Mouse (Mus musculus): Measurements from ENCODE around the gene B3gnt7.

The B3gnt7 gene

GRCm38 (mm10) chr1:86302532-86302931 lies at the start of gene B3gnt7:
B3gnt7 (plus strand) TSS chr1:86302832.
- no peak for DNase-seq

- DNase-seq = no peak
These were observed 49.2 kb upstream of the B3gnt7 start for GRCm38 (mm10) chr1:86253410-86253809.

GRCm38 (mm10) chr1:86256311-86256710 lies 46.3 kb upstream of the B3gnt7 start:
- no peak for DNase-seq

GRCm38 (mm10) chr1:86257228-86257627 lies 45.4 kb upstream of the B3gnt7 start:
- no peak for DNase-seq

DNA sequence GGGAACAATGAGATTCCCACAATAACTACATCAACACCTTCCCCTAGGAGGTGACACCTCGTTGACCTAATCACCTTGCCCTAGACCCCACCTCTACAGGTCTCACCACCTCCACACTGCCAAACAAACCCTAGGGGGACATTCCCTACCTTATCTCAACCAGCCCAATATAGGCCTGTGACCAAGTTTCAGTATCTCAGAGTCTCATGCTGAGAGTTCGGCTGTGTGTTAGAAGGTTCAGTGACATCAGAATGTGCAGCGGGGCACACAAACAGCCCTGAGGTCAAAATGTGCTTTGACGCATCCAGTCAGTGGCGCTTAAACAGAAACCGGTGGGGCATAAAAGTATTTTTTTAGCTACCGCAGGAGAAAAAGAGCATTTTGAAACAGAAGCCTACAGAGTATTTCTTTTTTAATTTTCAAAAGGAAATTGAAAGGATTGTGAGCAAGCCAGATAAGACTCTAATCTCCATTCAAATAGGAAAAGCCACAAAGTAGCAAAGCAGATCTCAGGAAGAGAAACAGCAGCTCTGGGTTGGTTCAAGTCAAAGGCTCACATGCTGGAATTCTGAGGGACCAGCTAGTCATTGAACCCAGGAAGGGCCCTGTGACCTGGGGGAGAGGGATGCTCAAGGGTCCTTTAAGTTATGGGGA lies 44.3 kb upstream of the B3gnt7 start:
- no peak for DNase-seq

- no peak for DNase-seq
These were observed 38.9 kb upstream of the B3gnt7 start for GRCm38 (mm10) chr1:86263564-86264339.

DNA sequence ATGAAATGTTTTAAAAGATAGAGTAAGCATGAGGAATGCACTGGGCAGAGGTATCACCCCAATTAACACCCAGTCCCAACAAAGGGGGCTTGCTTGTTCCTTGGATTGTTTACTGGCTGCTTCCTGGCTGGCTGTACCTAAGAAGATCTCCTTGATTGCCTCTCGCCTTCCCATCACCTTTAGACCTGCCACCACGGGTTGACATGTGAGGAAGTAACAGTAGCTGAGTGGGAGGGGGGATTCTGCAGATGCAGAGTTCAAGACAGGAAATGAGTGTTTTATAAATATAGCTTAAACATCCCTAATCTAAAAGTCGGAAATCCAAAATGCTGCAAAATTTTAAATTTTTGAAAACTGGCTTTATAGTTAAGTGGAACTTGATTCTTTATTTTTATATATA lies 37.6 kb upstream of the B3gnt7 start:
- no peak for DNase-seq

DNA sequence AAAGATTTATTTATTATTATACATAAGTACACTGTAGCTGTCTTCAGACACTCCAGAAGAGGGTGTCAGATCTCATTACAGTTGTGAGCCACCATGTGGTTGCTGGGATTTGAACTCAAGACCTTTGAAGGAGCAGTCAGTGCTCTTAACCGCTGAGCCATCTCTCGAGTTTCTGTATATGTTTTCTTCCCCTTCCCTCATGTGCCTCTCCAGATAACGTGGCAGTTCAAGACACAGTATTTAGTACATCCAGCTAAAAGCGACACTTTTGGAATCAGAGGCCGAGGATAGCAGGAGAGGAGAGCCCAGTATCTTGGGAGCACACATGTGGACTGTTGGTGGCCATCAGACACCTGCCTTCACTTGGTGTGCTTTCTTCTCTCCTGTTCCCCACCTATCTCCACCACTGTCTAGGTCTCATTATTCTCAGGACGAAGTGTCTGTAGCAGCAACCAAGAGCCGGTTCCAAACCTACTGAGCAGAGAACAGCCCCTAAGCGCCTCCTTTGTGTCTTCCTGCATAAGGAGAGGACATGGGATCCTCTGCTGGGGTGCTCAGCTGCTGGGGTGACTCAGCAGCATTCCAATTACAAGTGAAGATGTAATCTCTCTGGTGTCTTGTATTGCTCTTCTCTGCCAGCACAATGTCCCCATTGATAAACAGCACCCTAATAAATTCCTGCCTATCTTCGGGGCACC lies 34.0 kb upstream of the B3gnt7 start:
- DNase-seq = no peak

GRCm38 (mm10) chr1:86269190-86269508 lies 33.5 kb upstream of the B3gnt7 start:
- DNase-seq = no peak

- no peak for DNase-seq
These were observed 30.9 kb upstream of the B3gnt7 start for GRCm38 (mm10) chr1:86271707-86272106.

GRCm38 (mm10) chr1:86277055-86277454 lies 25.6 kb upstream of the B3gnt7 start:
- no peak for DNase-seq

DNA sequence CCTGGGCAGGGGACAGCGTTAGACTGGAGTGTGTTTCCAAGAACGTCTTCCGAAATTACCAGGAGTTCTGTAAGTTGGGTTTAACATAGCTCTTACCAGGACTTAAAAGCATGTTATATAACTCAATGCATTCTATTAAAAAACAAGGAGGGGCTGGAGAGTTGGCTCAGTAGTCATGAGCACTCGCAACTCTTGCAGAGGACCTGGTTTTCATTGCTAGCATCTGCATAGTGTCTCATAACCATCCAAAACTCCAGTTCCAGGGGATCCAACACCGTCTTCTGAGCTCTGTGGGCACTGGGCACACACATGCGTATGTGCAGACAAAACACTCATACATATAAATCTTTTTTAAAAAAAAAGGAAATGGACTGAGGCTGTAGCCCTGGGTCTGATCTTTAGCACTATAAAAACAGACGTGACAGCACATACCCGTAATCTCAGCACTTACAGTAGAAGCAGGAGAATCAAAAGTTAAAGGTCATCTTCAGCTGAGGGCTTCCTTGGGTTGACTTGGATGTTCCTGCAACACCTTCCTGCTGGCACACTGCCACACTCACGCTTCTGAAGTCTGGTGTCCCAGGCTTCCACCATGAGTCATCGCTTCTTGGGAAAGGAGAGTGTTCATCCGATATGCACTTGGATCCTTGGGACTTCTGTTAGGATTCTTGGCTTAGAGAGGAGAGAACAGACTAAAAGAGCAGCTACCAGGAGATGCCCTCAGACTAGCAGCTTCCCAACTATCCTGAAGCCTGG lies 20.7 kb upstream of the B3gnt7 start:
- DNase-seq = peak; percentile 71

DNA sequence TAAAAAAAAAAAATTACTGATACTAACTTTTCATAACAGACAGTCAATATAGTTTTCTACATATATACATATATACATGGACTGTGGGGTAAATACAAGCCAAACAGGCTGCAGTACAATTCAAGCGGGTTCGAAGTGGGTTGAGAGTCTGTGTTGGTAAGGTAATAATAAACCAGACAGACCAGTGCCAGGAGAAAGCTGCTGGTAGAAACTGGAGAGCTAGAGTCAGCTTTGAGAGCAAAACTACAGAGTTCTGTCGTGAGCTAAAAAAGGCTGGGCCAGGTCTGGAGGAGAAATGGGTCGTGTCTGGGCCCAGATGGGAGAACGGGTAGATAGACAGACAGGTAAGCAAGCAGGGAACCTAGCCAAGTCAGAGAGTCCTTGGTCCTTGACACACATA lies 18.5 kb upstream of the B3gnt7 start:
- DNase-seq = no peak

- no peak for DNase-seq
These were observed 17.3 kb upstream of the B3gnt7 start for GRCm38 (mm10) chr1:86285295-86285694.

GRCm38 (mm10) chr1:86287473-86287872 lies 15.2 kb upstream of the B3gnt7 start:
- DNase-seq = no peak

DNA sequence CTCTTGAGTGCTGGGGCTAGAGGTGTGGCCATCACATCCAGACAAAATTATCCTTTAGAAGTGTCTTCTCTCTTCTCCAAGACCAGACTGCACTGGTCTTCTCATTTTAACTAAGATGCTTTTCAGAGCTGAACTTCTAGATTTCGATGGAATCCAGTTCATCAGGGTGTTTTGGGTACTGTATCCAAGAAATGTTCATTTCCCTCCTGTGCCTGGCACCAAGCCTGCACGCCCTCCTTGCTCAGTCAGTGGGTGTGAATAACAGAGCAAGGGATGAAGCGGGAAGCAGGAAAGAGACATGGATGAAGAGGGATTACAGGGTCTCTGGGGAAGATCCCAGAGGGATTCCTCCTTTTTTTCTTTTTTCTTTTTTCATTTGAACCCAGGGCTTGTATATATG lies 12.2 kb upstream of the B3gnt7 start:
- DNase-seq = no peak

DNA sequence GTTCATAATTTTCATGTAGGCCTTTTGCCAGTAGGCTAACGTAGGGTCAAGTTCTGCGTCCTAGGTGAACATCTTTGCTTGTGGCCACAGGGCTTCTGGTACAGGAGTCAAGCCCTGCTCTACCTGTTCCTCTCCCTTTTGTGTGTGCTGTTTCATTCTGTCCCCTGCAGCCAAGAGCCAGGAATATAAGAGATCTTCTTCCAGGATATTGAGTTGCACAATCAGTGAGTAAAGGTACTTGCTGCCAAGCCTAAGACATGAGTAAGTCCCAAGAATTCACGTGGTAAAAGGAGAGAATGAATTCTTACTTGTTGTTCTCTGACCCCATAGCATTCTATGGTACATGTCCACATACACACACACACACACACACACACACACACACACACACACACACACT lies 9.5 kb upstream of the B3gnt7 start:
- DNase-seq = no peak

- peak; percentile 57 for DNase-seq
These were observed 8.8 kb upstream of the B3gnt7 start for GRCm38 (mm10) chr1:86293868-86294267.

GRCm38 (mm10) chr1:86294472-86294871 lies 8.2 kb upstream of the B3gnt7 start:
- no peak for DNase-seq

GRCm38 (mm10) chr1:86300093-86300492 lies 2.5 kb upstream of the B3gnt7 start:
- no peak for DNase-seq

DNA sequence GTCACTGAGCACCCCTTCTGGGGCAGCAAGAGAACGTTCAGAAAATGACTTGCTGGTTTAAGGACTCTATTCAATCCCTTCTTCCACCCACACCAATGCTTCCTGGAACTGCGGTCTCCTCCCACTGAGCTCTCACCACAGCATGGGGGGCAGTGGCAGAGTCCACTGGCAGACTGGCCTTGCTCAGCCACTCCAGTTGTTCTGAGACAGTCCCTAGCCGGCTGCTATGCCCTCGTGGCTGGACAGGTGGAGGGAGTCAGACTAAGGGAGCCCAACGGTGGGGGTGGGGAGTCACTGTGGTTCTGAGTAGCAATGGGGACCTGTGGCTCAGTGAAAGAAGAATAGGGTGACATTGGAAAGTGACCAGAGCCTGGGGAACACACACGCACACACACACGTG lies 1.9 kb upstream of the B3gnt7 start:
- DNase-seq = peak; percentile 50

- peak; percentile 51 for DNase-seq
These were observed 1.2 kb upstream of the B3gnt7 start for GRCm38 (mm10) chr1:86301221-86302091.
